Mouse (Mus musculus) C2C12 (cell line): Measurements from ENCODE around the gene Slc1a4.

Experiments used
- CTCF ChIP-seq: IDR thresholded peaks from one replicate; pipeline ENCODE4 v1.5.1; 2011; ENCODE audit not compliant: control insufficient read depth, insufficient read depth, insufficient read length
- FOSL1 ChIP-seq: IDR thresholded peaks from one replicate; pipeline ENCODE4 v1.8.0; 2011; ENCODE audit warnings: mild to moderate bottlenecking, low read length; ENCODE audit not compliant: poor library complexity, insufficient read depth, severe bottlenecking
- MAX ChIP-seq: IDR thresholded peaks from one replicate; pipeline ENCODE4 v1.6.1; 2011; ENCODE audit warnings: mild to moderate bottlenecking, control low read depth
- MYOD1 ChIP-seq: IDR thresholded peaks from one replicate; pipeline ENCODE4 v1.6.1; 2011; ENCODE audit warnings: low read depth; ENCODE audit not compliant: control insufficient read depth, insufficient read length
- MYOG ChIP-seq: IDR thresholded peaks from one replicate; pipeline ENCODE4 v1.6.1; 2011; ENCODE audit not compliant: control insufficient read depth, insufficient read length; ENCODE audit errors: extremely low read depth
- USF1 ChIP-seq: IDR thresholded peaks from one replicate; pipeline ENCODE4 v1.6.1; 2011; ENCODE audit warnings: low read depth, mild to moderate bottlenecking, control low read depth, moderate library complexity

- TF ChIP-seq CTCF (no peak), MAX (no peak), USF1 (no peak), FOSL1 (no peak), MYOG (no peak), MYOD1 (no peak)
Observed at GRCm38 (mm10) chr11:20300850-20301249, 31.7 kb downstream of the Slc1a4 start.
